Mouse (Mus musculus) lung, postnatal 10 days (tissue): ENCODE measurements around the gene Traf3ip2.
A peak's percentile ranks its signal among the peaks of the same experiment; 100 is the strongest.

Experiments
- DNase-seq: peaks from one replicate; pipeline ENCODE4 v3.0.0; 2021

Gene Traf3ip2

DNA sequence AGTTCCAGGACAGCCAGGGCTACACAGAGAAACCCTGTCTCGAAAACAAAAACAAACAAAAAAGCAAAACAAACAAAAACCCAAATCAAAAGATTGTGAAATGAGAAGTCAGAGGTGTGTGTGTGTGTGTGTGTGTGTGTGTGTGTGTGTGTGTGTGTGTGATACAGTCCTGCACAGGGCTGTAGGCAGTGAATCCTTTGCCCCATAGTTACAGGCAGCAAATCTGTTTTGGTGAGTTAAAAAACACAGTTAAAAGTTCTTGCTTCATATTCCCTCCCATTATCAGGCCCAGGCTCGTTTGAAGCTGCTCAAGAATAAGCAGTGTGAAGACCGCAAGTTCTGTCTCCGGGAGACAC is at the start of gene Traf3ip2:
Traf3ip2 (plus strand) TSS at position 302 of the 356 bp plus-strand sequence.
- no peak for DNase-seq

GRCm38 (mm10) chr10:39563552-39564223 is 49.0 kb upstream of the Traf3ip2 start:
- DNase-seq: no peak

DNA sequence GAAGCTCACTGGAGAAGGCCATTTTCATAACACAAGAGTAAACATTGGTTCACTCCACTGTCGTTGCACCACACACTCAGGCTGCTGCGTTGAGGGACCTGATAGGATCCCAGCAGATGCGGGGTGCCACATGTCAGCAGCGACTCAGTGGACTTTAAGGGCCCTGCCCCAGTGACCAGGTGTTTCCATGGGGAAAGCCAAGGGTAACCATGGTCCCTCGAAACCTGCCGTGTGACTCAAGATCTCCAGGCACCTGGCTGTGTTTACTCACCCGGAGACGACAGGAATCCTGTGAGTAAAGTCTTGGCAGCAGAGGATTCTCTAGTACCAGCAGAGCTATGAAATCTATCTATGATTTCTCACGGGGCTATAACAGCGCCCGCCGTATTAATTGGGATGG is 45.8 kb upstream of the Traf3ip2 start:
- DNase-seq: peak; percentile 34

- DNase-seq: no peak
Measured at GRCm38 (mm10) chr10:39568991-39569390, 43.7 kb upstream of the Traf3ip2 start.

DNA sequence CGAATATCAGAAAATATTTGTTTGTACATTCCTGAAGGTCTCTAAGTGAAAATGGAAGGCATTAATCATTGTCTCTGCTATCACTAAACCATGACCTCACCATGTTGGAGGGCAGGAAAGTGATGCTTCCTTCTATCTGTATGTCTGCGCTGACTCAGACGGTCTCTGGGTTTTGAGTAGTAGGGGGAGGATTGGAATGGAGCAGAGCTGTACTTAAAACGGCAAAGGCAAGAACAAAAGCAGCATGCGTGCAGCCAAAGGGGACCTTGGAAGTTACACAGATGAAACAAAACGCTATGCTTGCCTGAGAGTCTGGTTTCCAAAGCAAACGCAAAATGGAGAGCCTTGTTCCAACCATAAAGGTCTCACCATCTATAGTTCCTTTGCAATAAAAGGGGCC is 41.7 kb upstream of the Traf3ip2 start:
- DNase-seq: no peak

DNA sequence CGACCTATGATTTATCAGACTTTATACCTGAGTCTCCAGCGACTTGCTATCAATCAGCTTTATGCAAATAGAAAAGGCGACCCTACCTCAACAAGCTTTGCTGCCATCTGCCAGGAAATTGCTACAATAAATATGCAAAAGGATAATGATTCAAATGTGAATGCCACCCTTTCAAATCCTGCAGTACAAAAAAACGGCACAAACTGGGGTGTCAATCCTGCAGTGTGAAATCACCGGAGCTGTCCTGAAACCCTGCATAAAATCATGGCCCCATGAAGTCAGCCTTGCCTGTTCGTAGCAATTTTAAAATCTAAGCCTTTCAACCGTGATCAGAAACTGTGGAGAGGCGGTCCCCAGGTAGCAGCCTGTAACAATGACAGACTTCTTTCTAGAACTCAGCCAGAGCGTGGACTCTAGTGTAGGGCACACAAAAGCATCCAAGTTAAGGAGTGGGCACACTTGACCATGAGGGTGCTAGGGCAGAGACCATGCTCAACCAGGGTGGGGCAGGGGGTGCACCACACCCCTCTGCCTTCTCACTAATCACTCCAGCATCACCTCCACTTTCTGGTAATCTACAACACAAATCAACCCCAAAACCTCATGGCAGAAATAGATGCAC is 40.6 kb upstream of the Traf3ip2 start:
- no peak for DNase-seq

DNA sequence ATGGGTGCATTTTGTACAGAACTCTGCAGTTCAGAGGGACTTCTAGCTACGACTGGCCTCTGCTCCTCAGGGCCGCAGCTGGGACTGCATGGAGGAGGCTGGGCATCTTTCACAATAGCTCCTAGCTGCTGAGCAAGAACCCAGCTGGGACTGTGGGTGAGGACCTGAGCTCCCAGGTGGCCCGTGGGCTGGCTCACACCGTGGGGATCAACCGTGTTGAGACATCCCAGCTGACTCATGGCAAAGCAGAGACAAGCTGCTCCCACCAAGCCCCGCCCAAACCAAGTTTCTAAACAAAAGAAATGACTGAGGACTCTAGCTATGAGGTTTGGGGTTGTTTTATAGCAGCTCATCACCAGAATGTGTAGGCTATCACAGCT is 40.1 kb upstream of the Traf3ip2 start:
- peak; percentile 43 for DNase-seq

DNA sequence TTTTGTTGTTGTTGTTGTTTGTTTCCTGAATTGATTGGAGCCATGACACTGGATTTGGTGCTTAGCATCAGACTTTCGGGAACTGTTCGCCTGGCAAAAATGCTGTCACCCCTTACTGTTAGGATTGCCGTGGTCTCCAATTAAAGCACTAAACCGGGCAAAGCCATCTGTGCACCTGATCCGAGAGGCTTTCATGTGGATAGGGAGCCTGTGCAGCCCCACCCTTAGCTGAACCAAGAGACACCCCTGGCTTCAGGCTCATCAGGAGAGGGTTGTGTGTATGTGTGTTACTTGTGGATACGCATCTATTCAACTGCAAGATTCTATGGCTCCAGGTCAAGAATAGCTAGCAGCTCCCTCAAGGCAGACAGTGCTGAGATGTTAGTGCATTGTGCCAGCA is 36.3 kb upstream of the Traf3ip2 start:
- no peak for DNase-seq

GRCm38 (mm10) chr10:39580477-39580876 is 32.3 kb upstream of the Traf3ip2 start:
- peak; percentile 44 for DNase-seq

DNA sequence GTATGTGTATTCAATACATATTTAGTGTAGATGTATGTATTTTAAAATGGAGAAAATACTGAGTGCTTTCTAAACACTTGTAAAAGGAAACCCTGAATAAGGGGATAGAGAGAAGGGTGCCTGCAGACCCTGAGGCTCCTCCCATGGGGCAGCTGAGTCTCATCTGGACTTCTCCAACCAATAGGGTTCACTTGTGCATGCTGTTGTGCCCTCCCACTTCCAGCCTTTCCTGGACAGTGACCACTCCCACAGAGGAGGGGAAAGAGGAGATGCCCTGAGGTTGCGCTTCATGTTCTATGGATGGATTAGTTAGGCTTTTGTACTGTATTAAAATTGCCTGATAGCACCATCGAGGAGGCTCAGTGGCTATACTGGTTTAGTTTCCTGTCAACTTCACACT is 30.3 kb upstream of the Traf3ip2 start:
- DNase-seq: no peak

- DNase-seq: no peak
Measured at GRCm38 (mm10) chr10:39583718-39584117, 29.0 kb upstream of the Traf3ip2 start.

DNA sequence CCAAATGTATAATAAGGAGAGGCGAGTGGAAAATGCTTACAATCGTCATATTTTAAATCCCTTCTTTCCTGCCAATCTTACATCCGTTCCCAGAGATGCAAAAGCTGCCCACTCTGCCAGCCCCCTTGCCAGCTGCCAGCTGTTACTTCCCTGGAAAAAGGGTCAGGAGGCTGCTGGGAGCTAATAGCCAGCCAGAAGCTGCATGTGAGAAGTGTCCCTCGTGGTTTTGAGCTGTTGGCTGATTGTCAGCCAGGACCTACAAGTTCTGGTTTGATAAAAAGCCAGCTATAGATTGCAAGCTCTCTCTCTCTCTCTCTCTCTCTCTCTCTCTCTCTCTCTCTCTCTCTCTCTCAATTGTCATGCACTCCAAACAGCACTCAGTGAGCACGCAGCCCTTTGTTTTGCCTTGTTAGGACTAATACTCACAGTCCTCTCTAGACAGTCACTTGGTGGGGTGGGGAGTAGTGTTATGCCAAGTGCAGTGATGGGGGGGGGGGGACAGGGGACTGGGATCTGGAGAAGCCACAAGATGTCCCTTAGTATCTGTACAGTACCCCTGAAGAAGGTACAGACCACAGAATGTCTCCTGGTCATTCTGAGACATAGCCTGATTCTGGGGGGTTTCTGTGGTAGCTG is 25.3 kb upstream of the Traf3ip2 start:
- DNase-seq: peak; percentile 49

DNA sequence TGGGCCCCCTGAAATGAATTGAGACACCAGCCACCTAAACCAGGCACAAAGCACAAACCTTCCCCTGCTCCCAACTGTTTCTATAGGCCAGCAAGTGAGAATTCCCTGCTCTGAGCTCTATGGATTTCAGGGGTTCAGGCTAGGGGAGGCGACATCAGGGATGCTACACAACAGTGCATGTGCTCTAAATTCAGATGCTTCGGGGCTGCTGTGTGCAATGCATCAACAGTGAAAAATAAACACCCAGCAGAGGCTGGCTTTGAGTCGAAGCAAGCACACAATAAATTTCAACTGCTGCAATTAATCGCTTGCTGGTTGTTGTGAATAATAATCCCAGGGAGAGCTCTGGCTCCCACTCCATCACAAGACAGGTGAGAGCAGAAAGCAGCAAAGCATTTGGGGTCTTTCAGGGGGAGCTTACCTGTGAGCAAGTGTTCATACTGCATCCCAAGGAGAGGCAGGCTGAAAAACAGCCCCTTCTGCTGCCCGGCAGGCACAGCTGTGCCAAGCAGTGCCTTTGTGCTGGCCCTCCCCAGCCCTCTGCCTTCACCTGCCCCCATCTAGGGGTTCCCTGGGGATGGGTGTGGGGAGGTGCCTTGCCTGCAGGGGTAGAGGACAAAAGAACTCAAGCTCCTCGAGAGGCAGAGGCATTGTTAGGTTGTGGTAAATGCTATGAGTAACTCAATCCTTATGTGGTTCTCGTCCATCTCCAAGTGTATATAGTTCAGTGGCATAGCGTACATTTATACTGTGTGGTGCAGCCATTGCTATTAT is 24.6 kb upstream of the Traf3ip2 start:
- no peak for DNase-seq

DNA sequence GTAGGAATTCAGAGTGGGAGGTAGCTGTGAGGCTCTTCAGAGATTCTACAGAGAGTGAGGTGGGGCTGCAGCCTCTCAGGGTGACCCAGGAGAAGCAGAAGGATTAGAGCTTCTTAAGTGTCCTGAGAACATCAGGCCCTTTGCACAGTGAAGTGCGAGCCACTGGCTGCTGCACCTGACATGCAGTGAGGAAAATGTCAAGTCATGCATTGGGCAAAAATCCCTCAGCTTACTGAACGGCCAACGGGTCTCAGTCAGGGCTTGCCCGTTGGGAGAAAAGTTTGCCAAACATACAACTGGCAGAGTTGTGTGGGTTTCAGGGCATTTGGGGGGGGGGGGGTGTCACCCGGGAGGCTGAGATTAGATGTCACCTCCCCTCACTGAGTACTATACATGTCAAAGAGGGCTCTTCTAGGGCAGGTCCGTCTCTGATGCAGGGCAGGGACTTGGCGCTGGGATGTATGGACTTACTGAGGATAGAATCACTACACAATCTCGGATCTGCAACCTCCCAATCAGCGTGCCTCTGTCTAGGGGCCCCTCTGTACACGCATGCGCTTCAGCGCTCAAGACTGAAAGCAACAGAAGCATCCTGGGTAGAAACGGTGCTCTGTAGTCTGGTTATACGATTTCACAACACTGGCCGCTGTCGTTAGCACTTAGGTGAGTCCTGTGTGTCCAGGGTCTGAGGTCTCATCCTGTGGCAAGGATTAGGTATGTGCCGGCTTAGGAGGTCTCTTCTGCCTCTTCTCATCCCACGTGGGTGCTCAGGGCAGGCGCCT is 22.8 kb upstream of the Traf3ip2 start:
- no peak for DNase-seq

DNA sequence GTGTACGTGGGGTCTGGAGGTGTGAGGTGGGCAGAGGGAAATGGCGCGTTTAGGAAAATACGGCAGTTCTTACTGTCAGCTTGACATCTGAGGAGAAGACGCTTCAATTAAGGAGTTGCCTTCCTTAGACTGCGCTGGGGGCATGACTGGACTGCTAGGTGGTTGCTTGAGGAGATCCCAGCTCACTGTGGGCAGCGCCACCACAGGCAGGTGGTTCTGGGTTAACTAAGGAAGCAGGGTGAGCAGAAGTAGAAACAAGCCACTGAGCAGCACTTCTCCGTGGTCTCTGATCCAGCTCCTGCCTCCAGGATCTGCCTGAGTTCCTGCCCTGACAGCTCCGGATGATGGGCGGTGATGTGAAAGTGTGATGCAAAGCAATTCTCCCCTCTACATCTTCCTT is 22.1 kb upstream of the Traf3ip2 start:
- DNase-seq: no peak

- no peak for DNase-seq
Measured at GRCm38 (mm10) chr10:39592501-39592900, 20.2 kb upstream of the Traf3ip2 start.

GRCm38 (mm10) chr10:39594716-39595115 is 18.0 kb upstream of the Traf3ip2 start:
- no peak for DNase-seq

DNA sequence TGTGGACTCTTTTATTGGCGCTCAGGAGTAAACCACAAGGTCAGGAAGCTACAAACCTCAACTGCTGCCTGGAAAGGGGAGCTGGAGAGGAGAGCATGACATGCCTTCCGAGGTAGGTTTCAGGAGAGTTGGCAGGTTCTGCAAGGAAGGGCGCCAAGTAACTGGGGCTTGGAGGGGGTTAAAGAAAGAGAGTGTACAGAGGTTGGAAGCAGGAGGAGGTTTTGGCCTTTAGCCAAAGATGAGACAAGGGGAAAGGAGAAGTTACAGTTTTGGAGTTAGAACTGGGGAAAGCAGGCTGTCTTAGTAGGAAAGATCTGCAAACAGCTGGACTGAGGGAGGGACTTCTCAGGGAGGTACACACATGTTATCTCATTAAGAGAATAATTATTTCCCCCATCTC is 16.9 kb upstream of the Traf3ip2 start:
- peak; percentile 24 for DNase-seq

GRCm38 (mm10) chr10:39597116-39597791 is 15.5 kb upstream of the Traf3ip2 start:
- no peak for DNase-seq

DNA sequence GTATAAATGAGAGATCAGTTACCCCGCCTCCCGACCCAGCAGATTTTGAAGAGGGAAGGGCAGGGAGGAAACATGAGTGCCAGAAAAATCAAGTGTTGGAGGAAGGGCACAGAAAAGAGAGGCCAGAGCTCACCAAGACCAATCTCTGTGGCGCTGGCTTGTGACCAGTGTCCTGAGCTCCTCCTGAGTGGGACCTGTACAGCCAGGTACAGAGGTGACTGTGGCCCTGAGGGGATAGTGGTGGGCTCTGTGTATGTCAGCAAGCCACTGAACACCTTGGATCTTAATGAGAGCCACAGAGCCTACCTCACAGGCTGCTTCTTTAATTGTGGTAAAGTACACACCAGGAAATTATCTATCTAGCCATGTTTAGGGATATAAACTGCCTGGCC is 14.9 kb upstream of the Traf3ip2 start:
- no peak for DNase-seq

GRCm38 (mm10) chr10:39599601-39600000 is 13.1 kb upstream of the Traf3ip2 start:
- no peak for DNase-seq

GRCm38 (mm10) chr10:39600115-39600514 is 12.6 kb upstream of the Traf3ip2 start:
- DNase-seq: no peak
